Mouse (Mus musculus) small intestine, adult 2 months (tissue): Measurements from ENCODE around the gene Tradd. TPM values are rescaled to one million over a fixed set of nuclear protein-coding genes. Genes with fewer than 3 reads are reported as not detected.

Source experiments
- H3K27ac ChIP-seq: fragments of 200-500 bp; 2 replicates; pipeline ENCODE4 v1.5.1; 2012; ENCODE audit warnings: low read depth, low read length, control low read depth, inconsistent platforms; ENCODE audit not compliant: insufficient read depth
- H3K27me3 ChIP-seq: fragments of 200-500 bp; 2 replicates; pipeline ENCODE4 v1.6.1; 2012; ENCODE audit warnings: mild to moderate bottlenecking, moderate library complexity, low read length, inconsistent platforms; ENCODE audit not compliant: control insufficient read depth, insufficient read depth
- H3K36me3 ChIP-seq: fragments of 200-500 bp; 2 replicates; pipeline ENCODE4 v1.6.1; 2012; ENCODE audit warnings: mild to moderate bottlenecking, low read length, control low read depth, inconsistent platforms; ENCODE audit not compliant: control insufficient read depth, insufficient read depth
- H3K4me1 ChIP-seq: fragments of 200-500 bp; 2 replicates; pipeline ENCODE4 v1.6.1; 2012; ENCODE audit warnings: low read length, inconsistent platforms, mixed read lengths; ENCODE audit not compliant: control insufficient read depth, insufficient read depth, insufficient read length
- H3K4me3 ChIP-seq: fragments of 200-500 bp; 2 replicates; pipeline ENCODE4 v1.5.1; 2012; ENCODE audit warnings: low read depth, mild to moderate bottlenecking, control low read depth, inconsistent platforms, low read length, moderate library complexity
- CTCF ChIP-seq: fragments of 200-500 bp; IDR thresholded peaks from 2 replicates; pipeline ENCODE4 v1.5.1; 2012; ENCODE audit warnings: low read depth, mild to moderate bottlenecking, control low read depth, inconsistent platforms, low read length, moderate library complexity, mixed read lengths; ENCODE audit not compliant: insufficient replicate concordance, insufficient read length; ENCODE audit errors: extremely low read depth
- POLR2A ChIP-seq: fragments of 200-500 bp; IDR thresholded peaks from 2 replicates; pipeline ENCODE4 v1.6.1; 2012; ENCODE audit warnings: low read depth, mild to moderate bottlenecking, control low read depth, inconsistent platforms, low read length, moderate library complexity
- WGBS: fragments of 180-500 bp; shearing (Covaris S2); methylation state at CpG from one replicate; pipeline ENCODE4 v1.1.7; 2018; 5-methylcytosine and 5-hydroxymethylcytosine counted together
- polyA plus RNA-seq: library from polyadenylated mRNA; depleted of rRNA; stranded (reverse); fragments of >200 nt; gene quantifications from 2 replicates; pipeline ENCODE4 v1.2.3, GENCODE M21; 2012

The Tradd gene
- polyA plus RNA-seq, 1 experiment, result 112 TPM

- Histone ChIP-seq H3K27me3 (no peaks in the 10 kb centered on the region), H3K4me3 (peak overlapping the region; percentile 36), H3K4me1 (peaks cover 32% of the 10 kb centered on the region), H3K27ac (no peak overlapping the region), H3K36me3 (peaks cover 13% of the 10 kb centered on the region)
- WGBS, result 11% methylated on average over 30 of the region's 30 CpGs
- no peak; the same call in 1 of the 2 replicates for TF ChIP-seq POLR2A
- peak; percentile 82 for TF ChIP-seq CTCF
These were observed 4.6 kb downstream of the Tradd start for GRCm38 (mm10) chr8:105259721-105260320.

GRCm38 (mm10) chr8:105258911-105259720 lies 5.3 kb downstream of the Tradd start:
- Histone ChIP-seq H3K4me1 (peaks cover 38% of the 10 kb centered on the region), H3K27me3 (no peaks in the 10 kb centered on the region), H3K36me3 (peaks cover 13% of the 10 kb centered on the region), H3K27ac (no peak overlapping the region), H3K4me3 (peak overlapping the region; percentile 36)
- 69% methylated on average over 55 of the region's 55 CpGs for WGBS
- TF ChIP-seq POLR2A, result no peak
- no peak for TF ChIP-seq CTCF

GRCm38 (mm10) chr8:105257318-105258114 lies 6.9 kb downstream of the Tradd start:
- TF ChIP-seq CTCF (no peak), POLR2A (no peak)
- H3K27ac ChIP-seq, result no peak overlapping the region
- H3K4me1 ChIP-seq, result peaks cover 38% of the 10 kb centered on the region
- no peak overlapping the region for H3K4me3 ChIP-seq
- H3K36me3 ChIP-seq, result peaks cover 13% of the 10 kb centered on the region
- 87% methylated on average over 7 of the region's 7 CpGs for WGBS
- H3K27me3 ChIP-seq, result no peaks in the 10 kb centered on the region

GRCm38 (mm10) chr8:105254966-105255350 lies 9.5 kb downstream of the Tradd start, which contains the start of gene B3gnt9:
Gene B3gnt9 (minus strand): TSS chr8:105255153.
- TF ChIP-seq CTCF (no peak), POLR2A (no peak)
- WGBS, result 2% methylated on average over 14 of the region's 14 CpGs
- no peaks in the 10 kb centered on the region for H3K27me3 ChIP-seq
- H3K4me1 ChIP-seq, result peaks cover 21% of the 10 kb centered on the region
- peak within 1 kb of the TSS; percentile 75 for H3K4me3 ChIP-seq
- H3K36me3 ChIP-seq, result peaks cover 30% of the 10 kb centered on the region
- H3K27ac ChIP-seq, result peak within 1 kb of the TSS; percentile 40; the same call in 1 of the 2 replicates

GRCm38 (mm10) chr8:105254152-105254965 lies 10.1 kb downstream of the Tradd start:
- no peaks in the 10 kb centered on the region for H3K27me3 ChIP-seq
- peak overlapping the region; percentile 75 for H3K4me3 ChIP-seq
- peaks cover 15% of the 10 kb centered on the region for H3K4me1 ChIP-seq
- peaks cover 31% of the 10 kb centered on the region for H3K36me3 ChIP-seq
- TF ChIP-seq CTCF (peak; percentile 84), POLR2A (no peak)
- H3K27ac ChIP-seq, result peak overlapping the region; percentile 40; the same call in 1 of the 2 replicates
- under 1% methylated on average over 74 of the region's 74 CpGs for WGBS

- no peaks in the 10 kb centered on the region for H3K27me3 ChIP-seq
- peaks cover 30% of the 10 kb centered on the region for H3K36me3 ChIP-seq
- peaks cover 11% of the 10 kb centered on the region for H3K4me1 ChIP-seq
- H3K4me3 ChIP-seq, result peak overlapping the region; percentile 1; the same call in 1 of the 2 replicates
- H3K27ac ChIP-seq, result no peak overlapping the region
- 51% methylated on average over 20 of the region's 20 CpGs for WGBS
- TF ChIP-seq CTCF, result no peak
- TF ChIP-seq POLR2A, result no peak
These were observed 10.7 kb downstream of the Tradd start for GRCm38 (mm10) chr8:105253766-105254151.
